Mouse (Mus musculus): ENCODE measurements at regions not wholly inside any gene's neighbourhood (a gene's known extent, or its start where the extent isn't known, plus 50 kb on each side); places are given as distances from the start of the nearest gene placed in this dataset.
"Not testable (repeated sequence)": the region's sequence is repeated elsewhere in the genome, so short reads cannot be mapped to it uniquely, and the experiment has no call there.

DNA sequence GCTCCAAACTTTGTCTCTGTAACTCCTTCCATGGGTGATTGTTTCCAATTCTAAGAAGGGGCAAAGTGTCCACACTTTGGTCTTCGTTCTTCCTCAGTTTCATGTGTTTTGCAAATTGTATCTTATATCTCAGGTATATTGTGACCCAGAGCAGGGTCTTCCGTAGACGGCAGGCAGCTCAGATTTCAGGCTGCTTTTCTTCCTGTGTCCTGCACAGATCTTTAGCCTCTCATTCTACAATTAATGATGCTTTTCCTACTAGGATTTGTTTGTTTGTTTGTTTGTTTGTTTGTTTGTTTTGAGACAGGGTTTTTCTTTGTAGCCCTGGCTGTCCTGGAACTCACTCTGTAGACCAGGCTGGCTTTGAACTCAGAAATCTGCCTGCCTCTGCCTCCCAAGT, 69.0 kb upstream of the Cpsf6 start:
- not testable (repeated sequence) for TF ChIP-seq CTCF, POLR2A (IDR thresholded peaks at IDR 0.05; ENCODE audit: extremely low read depth, insufficient read depth, low read length)
